Mouse (Mus musculus): ENCODE data around the gene Man1a2. TPM values are rescaled to one million over a fixed set of nuclear protein-coding genes. Genes with fewer than 3 reads are reported as not detected.
A peak's percentile ranks its signal among the peaks of the same experiment; 100 is the strongest.

Man1a2 gene
- total RNA-seq, 2 experiments from 2014 or later = 20.3 to 24.8 TPM

GRCm38 (mm10) chr3:100711486-100711885 lies 26.2 kb upstream of the Man1a2 start:
- intact Hi-C loops (cut with DNase I) = no loop called here
- no peak for TF ChIP-seq CTCF (IDR thresholded peaks at IDR 0.05)

GRCm38 (mm10) chr3:100707117-100707516 lies 21.8 kb upstream of the Man1a2 start:
- intact Hi-C loops (cut with DNase I) = no loop called here
- DNase-seq = no peak
- Histone ChIP-seq H3K4me3 (no peak overlapping the region), H3K27ac (no peak overlapping the region)
- TF ChIP-seq CTCF (IDR thresholded peaks at IDR 0.05) = no peak

More at GRCm38 (mm10) chr3:100711486-100711885, 26.2 kb upstream of the Man1a2 start:
- H3K4me3 ChIP-seq = no peak overlapping the region
- H3K27ac ChIP-seq = no peak overlapping the region
- no peak for DNase-seq

DNA sequence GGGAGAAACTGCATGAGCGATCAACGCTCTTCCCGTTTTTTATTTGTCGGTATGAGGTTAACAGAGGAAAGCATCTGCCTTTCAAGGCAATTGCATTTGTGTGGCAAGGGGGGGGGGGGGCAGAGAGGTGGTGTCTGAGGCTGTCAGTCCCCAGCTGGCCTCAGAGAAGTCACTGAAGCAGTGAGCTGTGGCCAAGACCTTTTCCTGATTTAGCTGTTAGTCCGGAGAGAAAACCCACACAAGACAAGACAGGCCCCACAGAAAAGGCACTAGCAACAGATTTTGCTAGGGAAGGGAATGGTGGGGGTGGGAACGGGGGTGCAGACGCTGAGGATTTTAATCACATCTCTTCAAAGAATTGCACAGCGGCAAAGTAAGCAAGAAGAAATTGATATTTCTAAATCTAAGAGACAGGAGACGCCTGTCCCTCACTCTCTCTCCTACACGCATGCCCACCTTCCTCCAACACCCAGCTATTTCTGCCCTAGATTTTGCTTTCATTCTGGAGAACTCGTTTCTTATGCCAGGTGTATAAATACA lies 19.9 kb upstream of the Man1a2 start:
- intact Hi-C loops (cut with DNase I) = no loop called here
- no peak overlapping the region for H3K27ac ChIP-seq
- TF ChIP-seq CTCF (IDR thresholded peaks at IDR 0.05) = no peak
- no peak for DNase-seq
- no peak overlapping the region for H3K4me3 ChIP-seq

- no peak for TF ChIP-seq CTCF (IDR thresholded peaks at IDR 0.05)
- Histone ChIP-seq H3K27ac (no peak overlapping the region), H3K4me3 (no peak overlapping the region)
- DNase-seq = no peak
- intact Hi-C loops (cut with DNase I) = no loop called here
Measured at GRCm38 (mm10) chr3:100703847-100704644, 18.7 kb upstream of the Man1a2 start.

DNA sequence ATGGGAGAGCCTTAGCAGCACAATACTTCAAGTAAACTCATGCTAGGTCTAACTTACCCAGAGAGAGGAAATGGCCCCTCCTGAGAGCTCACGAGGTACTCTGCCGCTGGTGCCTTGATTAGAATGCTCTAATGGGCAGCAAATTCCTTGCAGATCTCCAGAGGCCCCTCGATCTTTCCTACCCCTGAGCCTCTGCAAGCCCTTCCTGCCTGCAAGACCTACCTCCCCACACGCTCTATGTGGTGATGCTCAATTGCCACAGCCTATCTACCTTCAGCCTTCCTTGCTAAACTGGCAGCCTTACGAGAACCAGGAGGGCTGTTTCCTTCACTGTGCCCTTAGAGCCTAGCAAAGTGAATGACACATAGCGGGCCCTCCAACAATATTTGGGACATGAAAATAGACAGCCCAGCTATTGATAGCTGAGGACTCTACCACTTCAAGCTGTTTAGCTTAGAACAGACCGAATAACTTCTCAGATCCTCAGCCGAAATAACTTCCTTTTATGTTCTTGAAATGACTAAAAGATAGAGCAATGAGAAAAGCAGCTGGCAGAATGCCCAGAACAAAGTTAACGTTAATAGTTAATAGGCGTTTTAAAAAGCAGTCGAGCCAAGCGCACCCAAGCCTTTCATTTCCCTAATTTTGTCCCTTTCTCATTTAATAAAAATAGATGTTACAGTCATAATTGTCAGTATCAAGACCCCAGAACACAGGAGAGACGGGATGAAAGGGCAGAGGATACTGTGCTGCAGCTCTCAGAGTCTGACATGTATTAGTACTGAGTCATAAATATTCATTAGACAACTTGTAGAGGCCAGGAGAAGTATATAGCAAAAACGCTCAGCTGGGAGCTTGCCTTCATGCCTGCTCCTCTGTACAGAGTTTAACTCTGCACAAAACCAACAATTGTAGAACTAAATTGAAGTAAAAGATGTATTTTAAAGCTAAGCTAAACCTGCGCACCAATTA lies 17.9 kb upstream of the Man1a2 start:
- no peak overlapping the region for H3K27ac ChIP-seq
- no peak for TF ChIP-seq CTCF (IDR thresholded peaks at IDR 0.05)
- intact Hi-C loops (cut with DNase I) = no loop called here
- no peak overlapping the region for H3K4me3 ChIP-seq
- no peak for DNase-seq

DNA sequence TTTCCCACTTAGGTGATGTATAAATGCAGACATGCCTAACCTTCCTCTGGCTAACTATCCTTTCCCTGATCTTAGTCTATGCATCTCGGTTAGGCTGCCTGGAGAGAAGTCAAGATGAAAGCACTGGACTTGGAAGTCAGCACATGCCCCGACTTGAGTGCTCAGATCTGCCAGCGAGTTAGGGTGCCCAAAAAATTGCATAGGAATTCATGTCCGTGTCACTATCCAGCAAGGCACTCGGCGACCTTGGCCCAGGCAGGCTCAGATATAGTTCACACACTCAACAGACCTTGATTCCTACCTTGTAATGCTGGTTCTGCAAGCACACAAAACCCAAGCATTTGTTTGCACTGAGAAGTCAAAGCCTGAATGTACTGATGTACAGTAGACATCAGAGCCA lies 3.4 kb upstream of the Man1a2 start:
- intact Hi-C loops (cut with DNase I) = loop anchor here (5.0 to 10.0 kb wide), 3 partner anchors 124 to 524 kb away; partner anchors contain the start of genes Gdap2, Tent5c and Wdr3
- TF ChIP-seq CTCF (IDR thresholded peaks at IDR 0.05) = no peak
- Histone ChIP-seq H3K4me3 (no peak overlapping the region), H3K27ac (no peak overlapping the region)
- DNase-seq = no peak

DNA sequence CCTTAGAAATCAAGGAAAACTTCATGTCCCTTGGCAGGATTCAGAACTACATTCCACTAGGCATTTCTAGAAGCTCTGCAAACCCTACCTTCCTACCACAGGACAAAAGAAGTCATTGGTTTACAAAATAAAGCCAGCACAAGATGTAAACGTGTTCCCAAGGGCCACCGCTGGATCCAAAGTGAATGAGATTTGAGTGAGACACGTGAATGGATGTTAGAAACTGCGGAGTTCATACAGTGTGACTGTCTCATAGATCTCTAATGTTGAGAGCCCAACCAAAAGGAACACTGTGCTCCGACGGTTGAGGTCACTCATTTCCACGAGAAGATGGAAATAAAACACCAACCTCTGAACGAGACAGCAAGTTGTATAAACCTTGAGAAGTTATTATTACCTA lies 1.5 kb upstream of the Man1a2 start:
- no peak for TF ChIP-seq CTCF (IDR thresholded peaks at IDR 0.05)
- no peak for DNase-seq
- peak overlapping the region; percentile 73; the same call in 1 of the 2 replicates for H3K4me3 ChIP-seq
- intact Hi-C loops (cut with DNase I) = loop anchor here (5.0 to 10.0 kb wide), 3 partner anchors 122 to 522 kb away; partner anchors contain the start of genes Gdap2, Tent5c and Wdr3
- no peak overlapping the region for H3K27ac ChIP-seq

DNA sequence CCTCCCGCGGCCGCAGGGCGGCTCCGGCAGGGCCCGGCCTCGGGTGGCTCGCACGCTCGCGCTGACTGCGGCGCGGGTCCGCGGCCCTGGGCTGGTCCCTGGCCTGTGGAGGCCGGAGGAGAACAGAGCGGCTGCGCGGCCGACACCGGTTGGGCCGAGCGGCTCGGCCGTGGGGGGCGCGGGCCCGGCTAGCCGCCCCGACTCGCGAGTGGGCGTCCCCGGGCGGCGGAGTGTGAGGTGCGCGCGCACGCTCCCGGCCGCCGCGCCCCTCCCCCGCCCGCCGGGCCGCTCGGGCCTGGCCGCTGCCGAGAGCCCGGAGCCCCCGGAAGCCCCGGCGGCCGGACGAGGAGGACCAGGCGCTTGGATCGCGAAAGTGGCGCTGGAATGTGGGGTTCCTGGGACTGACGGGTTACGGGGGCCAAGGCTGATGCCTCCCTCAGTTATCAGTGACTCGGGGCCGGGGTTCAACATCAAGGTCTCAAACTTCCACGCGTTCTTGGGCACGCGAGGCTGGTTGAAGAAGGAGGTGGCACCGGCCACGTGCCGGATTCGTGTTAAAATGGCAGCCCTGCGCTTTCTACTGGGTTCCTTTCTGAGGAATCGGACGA lies 564 bp upstream of the Man1a2 start:
- TF ChIP-seq CTCF (IDR thresholded peaks at IDR 0.05) = no peak
- peak overlapping the region; percentile 73 for H3K4me3 ChIP-seq
- DNase-seq = peak; percentile 87
- peak overlapping the region; percentile 93 for H3K27ac ChIP-seq
- intact Hi-C loops (cut with DNase I) = loop anchor here (5.0 to 10.0 kb wide), 3 partner anchors 121 to 521 kb away; partner anchors contain the start of genes Gdap2, Tent5c and Wdr3

DNA sequence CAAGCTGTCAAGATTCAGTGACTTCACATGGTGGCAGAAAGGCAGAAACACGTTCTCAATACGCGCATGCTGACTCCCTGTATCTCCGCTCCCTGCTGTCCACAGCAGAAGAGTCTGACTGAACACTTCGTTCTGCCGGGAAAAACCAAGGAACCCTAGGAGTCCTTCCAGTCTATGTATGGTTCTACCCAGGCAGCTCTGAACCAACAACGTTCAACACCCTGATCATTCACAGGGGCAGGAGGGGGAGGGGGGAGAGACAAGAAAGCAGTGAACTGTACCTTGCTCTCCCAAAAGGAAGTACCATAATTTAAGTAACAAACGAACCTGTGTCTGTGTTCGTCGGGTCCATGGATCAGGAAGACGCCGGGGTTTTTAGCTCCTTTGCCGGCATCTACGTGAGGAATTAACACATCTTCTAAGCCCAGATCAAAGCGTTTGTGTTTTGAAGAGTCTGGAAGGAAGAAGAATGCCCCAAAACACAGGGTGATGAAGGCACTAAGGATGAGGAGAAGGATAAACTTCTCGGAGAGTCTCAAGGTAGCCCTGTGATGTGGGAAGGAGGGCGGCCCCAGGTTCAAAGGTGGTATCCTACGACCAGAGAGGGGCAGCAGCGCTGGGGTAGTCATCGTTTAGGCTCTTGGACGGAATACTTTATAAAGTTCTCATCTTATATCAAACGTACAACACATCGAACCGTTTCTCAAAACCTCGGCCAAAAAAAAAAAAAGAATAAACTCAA lies 898 bp downstream of the Man1a2 start:
- peak; percentile 35 for DNase-seq
- TF ChIP-seq CTCF (IDR thresholded peaks at IDR 0.05) = no peak
- H3K27ac ChIP-seq = peak overlapping the region; percentile 93
- intact Hi-C loops (cut with DNase I) = loop anchor here (10.0 kb wide), 2 partner anchors 120 to 520 kb away; partner anchors contain the start of genes Gdap2 and Wdr3
- H3K4me3 ChIP-seq = peak overlapping the region; percentile 73

DNA sequence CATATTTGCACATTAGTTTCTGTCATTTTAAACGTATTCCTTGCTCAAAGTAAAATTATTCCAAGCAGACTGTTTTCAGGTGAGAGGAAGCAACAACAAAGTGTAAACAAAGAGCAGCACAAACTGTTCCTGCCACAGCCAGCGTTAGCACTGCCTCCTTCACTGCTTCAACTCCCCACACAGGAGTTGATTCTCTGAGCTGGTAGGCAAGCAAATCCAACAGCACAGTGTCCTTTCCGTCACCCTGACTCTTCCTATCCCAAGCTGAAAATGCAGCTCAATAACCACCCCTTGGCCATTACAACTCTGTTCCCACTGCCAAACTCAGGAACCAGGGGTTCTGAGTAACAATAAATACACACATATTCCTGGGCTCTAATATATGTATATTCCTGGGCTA lies 2.5 kb downstream of the Man1a2 start:
- Histone ChIP-seq H3K4me3 (peak overlapping the region; percentile 73), H3K27ac (peak overlapping the region; percentile 48)
- TF ChIP-seq CTCF (IDR thresholded peaks at IDR 0.05) = no peak
- no peak for DNase-seq
- intact Hi-C loops (cut with DNase I) = loop anchor here (10.0 kb wide), 2 partner anchors 118 to 518 kb away; partner anchors contain the start of genes Gdap2 and Wdr3

DNA sequence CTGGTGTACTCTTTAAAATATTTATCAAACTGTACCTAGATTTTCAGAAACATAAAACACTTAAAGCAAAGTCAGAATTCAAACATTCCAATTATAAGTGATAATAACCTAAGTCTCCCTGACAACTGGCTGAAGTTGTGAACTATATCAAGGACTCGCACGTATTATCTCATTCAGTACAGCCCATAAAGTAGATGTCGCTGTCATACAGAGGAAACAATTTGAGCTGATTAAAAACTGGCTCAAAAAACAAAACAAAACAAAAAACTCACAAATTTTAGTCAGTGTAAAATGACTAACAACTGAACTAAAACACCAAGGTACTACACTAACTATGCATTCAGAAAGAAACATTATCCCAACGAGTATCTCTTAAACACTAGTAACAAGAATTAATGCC lies 3.0 kb downstream of the Man1a2 start:
- DNase-seq = no peak
- peak overlapping the region; percentile 73 for H3K4me3 ChIP-seq
- intact Hi-C loops (cut with DNase I) = loop anchor here (10.0 kb wide), 2 partner anchors 117 to 517 kb away; partner anchors contain the start of genes Gdap2 and Wdr3
- peak overlapping the region; percentile 48 for H3K27ac ChIP-seq
- no peak for TF ChIP-seq CTCF (IDR thresholded peaks at IDR 0.05)

Data from gastrocnemius, adult 2 months (tissue).